Comparison of ENCODE assay signal across 8 mouse cellular contexts in the genomic region with DNA sequence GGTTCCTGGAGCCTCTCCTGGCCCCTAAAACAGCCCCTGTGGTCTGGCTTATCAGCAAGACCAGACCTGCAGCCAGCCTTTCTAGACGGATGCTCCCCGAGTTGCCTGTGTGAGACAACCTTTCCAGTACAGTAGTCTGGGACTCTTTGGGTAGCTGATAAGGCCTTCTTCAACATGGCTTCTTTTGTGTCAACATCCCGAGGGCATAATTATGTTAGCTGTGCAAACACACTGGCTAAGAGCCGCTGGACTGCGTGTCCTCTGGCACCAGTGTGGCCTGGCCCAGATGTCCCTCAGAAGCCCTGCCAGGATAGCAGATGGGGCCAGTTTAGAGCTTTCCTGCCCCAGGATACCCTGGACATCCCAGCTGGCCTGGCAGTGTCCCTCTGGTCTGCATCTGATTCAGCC.
DNase-seq lines count a peak whose midpoint lies in the region; ATAC-seq and TF ChIP-seq lines count a peak whose summit lies in the region.

No protein-coding gene starts in this region.

- H3K4me2 ChIP-seq in hindbrain, embryonic 16.5 days (ENCODE audit: low read length) = no peak overlapping the region
- H3K4me2 ChIP-seq in hindbrain, embryonic 13.5 days = no peak overlapping the region
- no peak overlapping the region for H3K4me2 ChIP-seq in forebrain, embryonic 15.5 days (replicated peaks)

- no peaks in the 10 kb centered on the region for H3K36me3 ChIP-seq in hindbrain, embryonic 16.5 days (ENCODE audit: control insufficient read depth, insufficient read depth, low read length)
- no peaks in the 10 kb centered on the region for H3K36me3 ChIP-seq in hindbrain, embryonic 13.5 days
- H3K36me3 ChIP-seq in spleen, adult 2 months (ENCODE audit: control insufficient read depth, insufficient read depth, low read length) = no peaks in the 10 kb centered on the region
- H3K36me3 ChIP-seq in forebrain, embryonic 15.5 days = no peaks in the 10 kb centered on the region

- H3K9ac ChIP-seq in hindbrain, embryonic 16.5 days (ENCODE audit: low read depth, low read length) = no peak overlapping the region
- H3K9ac ChIP-seq in hindbrain, embryonic 13.5 days = no peak overlapping the region
- H3K9ac ChIP-seq in forebrain, embryonic 15.5 days (replicated peaks) = no peak overlapping the region

- no peak overlapping the region for H3K27ac ChIP-seq in hindbrain, embryonic 16.5 days (ENCODE audit: low read depth, low read length)
- H3K27ac ChIP-seq in hindbrain, embryonic 13.5 days = no peak overlapping the region; the same call in 1 of the 2 replicates
- 0 out of 2 replicates have a peak overlapping the region, but pooled peaks have one; percentile 3 for H3K27ac ChIP-seq in spleen, adult 2 months (ENCODE audit: insufficient read depth, low read length)
- H3K27ac ChIP-seq in forebrain, embryonic 15.5 days (replicated peaks) = no peak overlapping the region

- 0 out of 2 replicates have a peak, but pooled peaks have one; percentile 61 for ATAC-seq in hindbrain, embryonic 16.5 days
- no peak for ATAC-seq in hindbrain, embryonic 13.5 days (ENCODE audit: low FRiP score)
- no peak for ATAC-seq in forebrain, embryonic 15.5 days (replicated peaks)

- peak; percentile 69 for DNase-seq in brain, embryonic 14.5 days (ENCODE audit: low read depth)
- peak; percentile 16 to 24 for DNase-seq in gastrocnemius, adult 8-10 months (ENCODE audit: low spot score in 2 of 2)
- DNase-seq in left cerebral cortex, adult 11 months (ENCODE audit: low spot score) = peak; percentile 23
- DNase-seq in spleen, adult 2 months (ENCODE audit: low read depth in 1 of 2, low spot score in 2 of 2) = no peak
- DNase-seq in embryo, embryonic 11 days = no peak

- H3K27me3 ChIP-seq in hindbrain, embryonic 16.5 days (replicated peaks; ENCODE audit: control insufficient read depth, insufficient read depth, low read length) = no peaks in the 10 kb centered on the region; the same call in 1 of the 2 replicates
- H3K27me3 ChIP-seq in hindbrain, embryonic 13.5 days = peaks cover 8% of the 10 kb centered on the region; the same call in 1 of the 2 replicates
- no peaks in the 10 kb centered on the region for H3K27me3 ChIP-seq in spleen, adult 2 months (ENCODE audit: control insufficient read depth, insufficient read depth, low read length)
- no peaks in the 10 kb centered on the region for H3K27me3 ChIP-seq in forebrain, embryonic 15.5 days

- WGBS in hindbrain, embryonic 16.5 days = 43% methylated on average over 5 of the region's 5 CpGs
- 55% methylated on average over 5 of the region's 5 CpGs for WGBS in hindbrain, embryonic 13.5 days
- WGBS in spleen, adult 2 months = 52% methylated on average over 5 of the region's 5 CpGs
- 50% methylated on average over 5 of the region's 5 CpGs for WGBS in forebrain, embryonic 15.5 days

- TF ChIP-seq CTCF in brain, embryonic 14.5 days (IDR thresholded peaks at IDR 0.05; ENCODE audit: borderline replicate concordance, extremely low read depth, insufficient read depth, insufficient read length) = no peak
- no peak for TF ChIP-seq CTCF in spleen, adult 2 months (IDR thresholded peaks at IDR 0.05; ENCODE audit: extremely low read depth, insufficient read depth, insufficient read length, insufficient replicate concordance)

- no peak overlapping the region for H3K4me3 ChIP-seq in hindbrain, embryonic 16.5 days (ENCODE audit: low read length)
- no peak overlapping the region for H3K4me3 ChIP-seq in hindbrain, embryonic 13.5 days
- no peak overlapping the region for H3K4me3 ChIP-seq in spleen, adult 2 months (ENCODE audit: extremely low read depth, insufficient read depth, insufficient read length)
- no peak overlapping the region for H3K4me3 ChIP-seq in forebrain, embryonic 15.5 days

- no peaks in the 10 kb centered on the region for H3K9me3 ChIP-seq in hindbrain, embryonic 16.5 days (ENCODE audit: control insufficient read depth, low read length)
- H3K9me3 ChIP-seq in hindbrain, embryonic 13.5 days = no peaks in the 10 kb centered on the region
- H3K9me3 ChIP-seq in forebrain, embryonic 15.5 days = no peaks in the 10 kb centered on the region

- H3K4me1 ChIP-seq in hindbrain, embryonic 16.5 days (ENCODE audit: control insufficient read depth, insufficient read depth, low read depth, low read length) = peaks cover 14% of the 10 kb centered on the region; the same call in 1 of the 2 replicates
- H3K4me1 ChIP-seq in hindbrain, embryonic 13.5 days (replicated peaks) = peaks cover 33% of the 10 kb centered on the region
- no peaks in the 10 kb centered on the region for H3K4me1 ChIP-seq in spleen, adult 2 months (ENCODE audit: control insufficient read depth, insufficient read depth, insufficient read length)
- H3K4me1 ChIP-seq in forebrain, embryonic 15.5 days = 0 out of 2 replicates have a peak, but pooled peaks cover 9% of the 10 kb centered on the region

- no peak for TF ChIP-seq POLR2A in brain, embryonic 14.5 days (IDR thresholded peaks at IDR 0.05; ENCODE audit: borderline replicate concordance, extremely low read depth, insufficient read depth, insufficient read length, poor library complexity, severe bottlenecking)
- TF ChIP-seq POLR2A in spleen, adult 2 months (IDR thresholded peaks at IDR 0.05; ENCODE audit: low read depth, low read length) = no peak

Comparison
In these comparisons a context has a peak if more than half of its experiments do, and no peak if none do; other contexts are left out.
1. DNase-seq: peak in brain, embryonic 14.5 days (single experiment), gastrocnemius, adult 8-10 months (2 of 2) and left cerebral cortex, adult 11 months (single experiment); none in spleen, adult 2 months (0 of 2) and embryo, embryonic 11 days (single experiment).